Mouse (Mus musculus) forebrain, embryonic 12.5 days (tissue): Measurements from ENCODE around the gene Gpc6. TPM values are rescaled to one million over a fixed set of nuclear protein-coding genes. Genes with fewer than 3 reads are reported as not detected.
A peak's percentile ranks its signal among the peaks of the same experiment; 100 is the strongest.

Experiments used
- ATAC-seq: fragments of 200-750 bp; cut with Nextera tagmentation; 2 replicates; pipeline ENCODE4 v1.8.0; 2017; ENCODE audit warnings: moderate TSS enrichment; ENCODE audit not compliant: low FRiP score
- H3K27ac ChIP-seq: fragments of 300-500 bp; sonication (generic); 2 replicates; pipeline ENCODE4 v1.5.1; 2016; ENCODE audit warnings: mild to moderate bottlenecking
- H3K27me3 ChIP-seq: fragments of 300-500 bp; sonication (generic); 2 replicates; pipeline ENCODE4 v1.6.1; 2016; ENCODE audit warnings: mild to moderate bottlenecking
- H3K36me3 ChIP-seq: fragments of 300-500 bp; sonication (generic); replicated peaks from 2 replicates; pipeline ENCODE4 v1.6.1; 2016; ENCODE audit warnings: mild to moderate bottlenecking
- H3K4me1 ChIP-seq: fragments of 300-500 bp; sonication (generic); 2 replicates; pipeline ENCODE4 v1.6.1; 2016
- H3K4me2 ChIP-seq: fragments of 300-500 bp; sonication (generic); 2 replicates; pipeline ENCODE4 v1.6.1; 2016; ENCODE audit warnings: mild to moderate bottlenecking, moderate library complexity
- H3K4me3 ChIP-seq: fragments of 300-500 bp; sonication (generic); replicated peaks from 2 replicates; pipeline ENCODE4 v1.5.1; 2016; ENCODE audit warnings: mild to moderate bottlenecking
- H3K9ac ChIP-seq: fragments of 300-500 bp; sonication (generic); 2 replicates; pipeline ENCODE4 v1.6.1; 2016; ENCODE audit warnings: mild to moderate bottlenecking
- H3K9me3 ChIP-seq: fragments of 300-500 bp; sonication (generic); 2 replicates; pipeline ENCODE4 v1.6.1; 2016
- WGBS: fragments of 180-500 bp; shearing (Covaris S2); methylation state at CpG from one replicate; pipeline ENCODE4 v1.1.7; 2016; 5-methylcytosine and 5-hydroxymethylcytosine counted together
- polyA plus RNA-seq: library from polyadenylated mRNA; unstranded; fragments of >200 nt; fragmentation: Nextera tagmentation; extraction: Ambion mirVana; gene quantifications from 2 replicates; pipeline ENCODE4 v1.2.1, GENCODE M21; 2016

Gene Gpc6
- polyA plus RNA-seq, 1 experiment from 2014 or later = 37.7 TPM

GRCm38 (mm10) chr14:117681321-117681921, 756.3 kb downstream of the Gpc6 start:
- H3K9me3 ChIP-seq = no peaks in the 10 kb centered on the region
- H3K4me2 ChIP-seq = no peak overlapping the region
- peaks cover 2% of the 10 kb centered on the region for H3K4me1 ChIP-seq
- H3K9ac ChIP-seq = no peak overlapping the region
- ATAC-seq = peak; percentile 65; the same call in 1 of the 2 replicates
- no peaks in the 10 kb centered on the region for H3K27me3 ChIP-seq
- H3K36me3 ChIP-seq = no peaks in the 10 kb centered on the region
- WGBS = 57% methylated on average over 5 of the region's 5 CpGs
- no peak overlapping the region for H3K27ac ChIP-seq
- H3K4me3 ChIP-seq = no peak overlapping the region

- no peak for ATAC-seq
- H3K9ac ChIP-seq = no peak overlapping the region
- H3K9me3 ChIP-seq = no peaks in the 10 kb centered on the region
- WGBS = 90% methylated on average over 4 of the region's 4 CpGs
- peaks cover 2% of the 10 kb centered on the region for H3K4me1 ChIP-seq
- no peak overlapping the region for H3K4me2 ChIP-seq
- no peaks in the 10 kb centered on the region for H3K36me3 ChIP-seq
- H3K27me3 ChIP-seq = no peaks in the 10 kb centered on the region
- no peak overlapping the region for H3K4me3 ChIP-seq
- no peak overlapping the region for H3K27ac ChIP-seq
Observed at GRCm38 (mm10) chr14:117683149-117683548, 758.0 kb downstream of the Gpc6 start.

GRCm38 (mm10) chr14:117689848-117690247, 764.7 kb downstream of the Gpc6 start:
- Histone ChIP-seq H3K4me1 (no peaks in the 10 kb centered on the region), H3K36me3 (no peaks in the 10 kb centered on the region), H3K27ac (no peak overlapping the region), H3K4me3 (no peak overlapping the region), H3K4me2 (no peak overlapping the region), H3K9ac (no peak overlapping the region), H3K27me3 (no peaks in the 10 kb centered on the region), H3K9me3 (no peaks in the 10 kb centered on the region)
- ATAC-seq = no peak
- WGBS = 95% methylated on average over 6 of the region's 6 CpGs

- no peak overlapping the region for H3K27ac ChIP-seq
- no peaks in the 10 kb centered on the region for H3K9me3 ChIP-seq
- WGBS = 90% methylated on average over 8 of the region's 8 CpGs
- no peaks in the 10 kb centered on the region for H3K27me3 ChIP-seq
- no peaks in the 10 kb centered on the region; the same call in 1 of the 2 replicates for H3K4me1 ChIP-seq
- no peak for ATAC-seq
- H3K9ac ChIP-seq = no peak overlapping the region
- H3K4me2 ChIP-seq = no peak overlapping the region
- no peaks in the 10 kb centered on the region for H3K36me3 ChIP-seq
- no peak overlapping the region for H3K4me3 ChIP-seq
Observed at GRCm38 (mm10) chr14:117695565-117695964, 770.5 kb downstream of the Gpc6 start.

GRCm38 (mm10) chr14:117700670-117701280, 775.7 kb downstream of the Gpc6 start:
- Histone ChIP-seq H3K4me1 (peaks cover 3% of the 10 kb centered on the region; the same call in 1 of the 2 replicates), H3K4me3 (no peak overlapping the region), H3K27me3 (no peaks in the 10 kb centered on the region), H3K36me3 (no peaks in the 10 kb centered on the region), H3K4me2 (no peak overlapping the region), H3K27ac (no peak overlapping the region), H3K9ac (no peak overlapping the region), H3K9me3 (no peaks in the 10 kb centered on the region)
- 67% methylated on average over 10 of the region's 10 CpGs for WGBS
- no peak for ATAC-seq

GRCm38 (mm10) chr14:117708817-117709216, 783.7 kb downstream of the Gpc6 start:
- Histone ChIP-seq H3K9ac (no peak overlapping the region), H3K36me3 (no peaks in the 10 kb centered on the region), H3K4me3 (no peak overlapping the region), H3K27me3 (no peaks in the 10 kb centered on the region), H3K27ac (no peak overlapping the region), H3K9me3 (no peaks in the 10 kb centered on the region), H3K4me2 (no peak overlapping the region), H3K4me1 (peaks cover 11% of the 10 kb centered on the region)
- ATAC-seq = no peak
- WGBS = 88% methylated on average over 3 of the region's 3 CpGs

- WGBS = 86% methylated on average over 10 of the region's 10 CpGs
- Histone ChIP-seq H3K9ac (no peak overlapping the region), H3K27ac (no peak overlapping the region), H3K36me3 (no peaks in the 10 kb centered on the region), H3K4me1 (peaks cover 11% of the 10 kb centered on the region), H3K9me3 (no peaks in the 10 kb centered on the region), H3K27me3 (no peaks in the 10 kb centered on the region), H3K4me3 (no peak overlapping the region), H3K4me2 (no peak overlapping the region)
- ATAC-seq = no peak
Observed at GRCm38 (mm10) chr14:117710463-117710911, 785.4 kb downstream of the Gpc6 start.

- no peaks in the 10 kb centered on the region for H3K36me3 ChIP-seq
- ATAC-seq = no peak
- peaks cover 5% of the 10 kb centered on the region for H3K4me1 ChIP-seq
- H3K27ac ChIP-seq = no peak overlapping the region
- no peak overlapping the region for H3K9ac ChIP-seq
- no peak overlapping the region for H3K4me3 ChIP-seq
- H3K9me3 ChIP-seq = no peaks in the 10 kb centered on the region
- WGBS = 94% methylated on average over 7 of the region's 7 CpGs
- H3K4me2 ChIP-seq = no peak overlapping the region
- no peaks in the 10 kb centered on the region for H3K27me3 ChIP-seq
Observed at GRCm38 (mm10) chr14:117712311-117712710, 787.2 kb downstream of the Gpc6 start.

GRCm38 (mm10) chr14:117714165-117714564, 789.0 kb downstream of the Gpc6 start:
- Histone ChIP-seq H3K4me2 (no peak overlapping the region), H3K27me3 (no peaks in the 10 kb centered on the region), H3K4me1 (no peaks in the 10 kb centered on the region), H3K9me3 (no peaks in the 10 kb centered on the region), H3K36me3 (no peaks in the 10 kb centered on the region), H3K27ac (no peak overlapping the region), H3K4me3 (no peak overlapping the region), H3K9ac (no peak overlapping the region)
- WGBS = 85% methylated on average over 8 of the region's 8 CpGs
- ATAC-seq = no peak

- H3K4me3 ChIP-seq = no peak overlapping the region
- 98% methylated on average over 3 of the region's 3 CpGs for WGBS
- H3K9ac ChIP-seq = no peak overlapping the region
- H3K27ac ChIP-seq = no peak overlapping the region
- no peaks in the 10 kb centered on the region for H3K4me1 ChIP-seq
- no peak for ATAC-seq
- H3K36me3 ChIP-seq = no peaks in the 10 kb centered on the region
- no peaks in the 10 kb centered on the region for H3K9me3 ChIP-seq
- no peaks in the 10 kb centered on the region for H3K27me3 ChIP-seq
- no peak overlapping the region for H3K4me2 ChIP-seq
Observed at GRCm38 (mm10) chr14:117716305-117716704, 791.2 kb downstream of the Gpc6 start.

- 63% methylated on average over 2 of the region's 2 CpGs for WGBS
- no peak for ATAC-seq
- H3K9me3 ChIP-seq = no peaks in the 10 kb centered on the region
Observed at GRCm38 (mm10) chr14:117728741-117729140, 803.6 kb downstream of the Gpc6 start.

GRCm38 (mm10) chr14:117755231-117755630, 830.1 kb downstream of the Gpc6 start:
- no peak overlapping the region for H3K9ac ChIP-seq
- ATAC-seq = no peak
- no peaks in the 10 kb centered on the region for H3K9me3 ChIP-seq
- WGBS = 89% methylated on average over 7 of the region's 7 CpGs
- no peaks in the 10 kb centered on the region for H3K27me3 ChIP-seq
- no peaks in the 10 kb centered on the region for H3K36me3 ChIP-seq
- peaks cover 14% of the 10 kb centered on the region for H3K4me1 ChIP-seq
- H3K27ac ChIP-seq = no peak overlapping the region
- no peak overlapping the region for H3K4me3 ChIP-seq
- no peak overlapping the region for H3K4me2 ChIP-seq

More at GRCm38 (mm10) chr14:117728741-117729140, 803.6 kb downstream of the Gpc6 start:
- H3K27me3 ChIP-seq = no peaks in the 10 kb centered on the region
- peaks cover 5% of the 10 kb centered on the region for H3K4me1 ChIP-seq
- no peak overlapping the region for H3K4me3 ChIP-seq
- no peak overlapping the region for H3K4me2 ChIP-seq
- H3K27ac ChIP-seq = no peak overlapping the region
- H3K36me3 ChIP-seq = no peaks in the 10 kb centered on the region
- no peak overlapping the region for H3K9ac ChIP-seq

- Histone ChIP-seq H3K4me3 (no peak overlapping the region), H3K4me2 (no peak overlapping the region), H3K9me3 (no peaks in the 10 kb centered on the region), H3K4me1 (peaks cover 14% of the 10 kb centered on the region), H3K36me3 (no peaks in the 10 kb centered on the region), H3K27me3 (no peaks in the 10 kb centered on the region), H3K9ac (no peak overlapping the region), H3K27ac (no peak overlapping the region)
- WGBS = 88% methylated on average over 7 of the region's 7 CpGs
- no peak for ATAC-seq
Observed at GRCm38 (mm10) chr14:117756505-117756904, 831.4 kb downstream of the Gpc6 start.
